Mouse (Mus musculus) Muller cell, postnatal 12 days (primary cell): ENCODE data around the gene Pigh.

Experiments
- DNase-seq: peaks from one replicate; pipeline ENCODE4 v3.0.0-alpha.2; 2015; ENCODE audit errors: inconsistent ontology term

Gene Pigh

GRCm38 (mm10) chr12:79089182-79089812 lies at the start of gene Pigh:
Gene Pigh (minus strand): TSS chr12:79089651.
- peak; percentile 84 for DNase-seq

- DNase-seq, result no peak
Observed at GRCm38 (mm10) chr12:79138999-79139398, 49.5 kb upstream of the Pigh start.

GRCm38 (mm10) chr12:79136949-79137348 lies 47.5 kb upstream of the Pigh start:
- DNase-seq, result no peak

GRCm38 (mm10) chr12:79135105-79135504 lies 45.7 kb upstream of the Pigh start:
- no peak for DNase-seq

GRCm38 (mm10) chr12:79134676-79135075 lies 45.2 kb upstream of the Pigh start:
- no peak for DNase-seq

- DNase-seq, result no peak
Observed at GRCm38 (mm10) chr12:79131706-79132460, 42.4 kb upstream of the Pigh start.

GRCm38 (mm10) chr12:79131178-79131675 lies 41.8 kb upstream of the Pigh start:
- no peak for DNase-seq

GRCm38 (mm10) chr12:79130299-79131177 lies 41.1 kb upstream of the Pigh start, which contains the start of gene Arg2:
Gene Arg2 (plus strand): TSS chr12:79130777.
- DNase-seq, result peak; percentile 63

- DNase-seq, result no peak
Observed at GRCm38 (mm10) chr12:79122820-79123219, 33.4 kb upstream of the Pigh start.

GRCm38 (mm10) chr12:79118991-79119390 lies 29.5 kb upstream of the Pigh start:
- no peak for DNase-seq

- no peak for DNase-seq
Observed at GRCm38 (mm10) chr12:79105312-79105711, 15.9 kb upstream of the Pigh start.

- no peak for DNase-seq
Observed at GRCm38 (mm10) chr12:79104544-79104943, 15.1 kb upstream of the Pigh start.

GRCm38 (mm10) chr12:79103773-79104172 lies 14.3 kb upstream of the Pigh start:
- no peak for DNase-seq

GRCm38 (mm10) chr12:79097106-79097752 lies 7.8 kb upstream of the Pigh start:
- peak; percentile 22 for DNase-seq

- DNase-seq, result peak; percentile 38
Observed at GRCm38 (mm10) chr12:79092569-79092968, 3.1 kb upstream of the Pigh start.

GRCm38 (mm10) chr12:79073362-79073761 lies 16.1 kb downstream of the Pigh start:
- DNase-seq, result no peak

- no peak for DNase-seq
Observed at GRCm38 (mm10) chr12:79072576-79072975, 16.9 kb downstream of the Pigh start.

- no peak for DNase-seq
Observed at GRCm38 (mm10) chr12:79070736-79071333, 18.6 kb downstream of the Pigh start.

- no peak for DNase-seq
Observed at GRCm38 (mm10) chr12:79069916-79070315, 19.5 kb downstream of the Pigh start.

- no peak for DNase-seq
Observed at GRCm38 (mm10) chr12:79069187-79069608, 20.3 kb downstream of the Pigh start.

- no peak for DNase-seq
Observed at GRCm38 (mm10) chr12:79068306-79068705, 21.1 kb downstream of the Pigh start.
